Mouse (Mus musculus): Measurements from ENCODE around the gene Popdc3.
"Not testable (repeated sequence)": the region's sequence is repeated elsewhere in the genome, so short reads cannot be mapped to it uniquely, and the experiment has no call there.

Gene Popdc3

DNA sequence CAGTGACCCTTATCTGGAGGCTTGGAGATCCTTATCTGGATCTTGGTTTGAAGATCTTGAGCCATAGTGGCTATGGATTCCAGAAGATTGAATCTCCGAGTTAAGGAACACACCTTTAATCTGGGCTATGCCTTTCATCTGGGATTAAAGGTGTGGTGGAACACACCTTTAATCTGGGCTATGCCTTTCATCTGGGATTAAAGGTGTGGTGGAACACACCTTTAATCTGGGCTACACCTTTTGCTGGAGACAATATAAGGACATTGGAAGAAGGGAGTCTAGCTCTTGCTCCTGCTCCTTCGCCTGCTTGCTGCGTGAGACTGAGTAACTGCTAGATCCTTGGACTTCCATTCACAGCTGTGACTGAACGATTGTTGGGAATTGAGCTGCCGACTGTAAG, at the start of gene Popdc3:
Gene Popdc3, plus strand, starts transcription at position 301 of the 400 bp plus-strand sequence.
- DNase-seq (ENCODE audit: low spot score in 2 of 2) = not testable (repeated sequence)

DNA sequence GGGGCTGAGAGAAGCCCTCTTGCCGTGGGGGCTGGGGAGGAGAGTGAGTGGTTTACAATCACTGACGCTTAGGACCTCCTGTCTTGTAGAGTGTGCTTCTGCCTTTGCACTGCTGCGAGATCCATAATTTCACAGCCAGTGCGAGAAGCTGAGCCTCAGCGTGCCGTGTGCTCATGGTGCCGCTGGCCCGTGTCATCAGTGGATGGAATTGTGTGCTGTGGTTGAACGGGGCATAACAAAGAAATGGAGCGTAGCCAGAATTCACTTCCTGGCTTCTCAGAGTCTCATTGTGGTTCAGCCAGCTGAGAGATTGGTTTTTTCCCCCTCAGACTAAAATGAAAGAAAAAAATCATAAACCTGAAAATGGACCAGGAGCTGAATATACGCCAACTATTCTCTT, 48.8 kb upstream of the Popdc3 start:
- no peak for DNase-seq (ENCODE audit: low spot score in 2 of 2)

DNA sequence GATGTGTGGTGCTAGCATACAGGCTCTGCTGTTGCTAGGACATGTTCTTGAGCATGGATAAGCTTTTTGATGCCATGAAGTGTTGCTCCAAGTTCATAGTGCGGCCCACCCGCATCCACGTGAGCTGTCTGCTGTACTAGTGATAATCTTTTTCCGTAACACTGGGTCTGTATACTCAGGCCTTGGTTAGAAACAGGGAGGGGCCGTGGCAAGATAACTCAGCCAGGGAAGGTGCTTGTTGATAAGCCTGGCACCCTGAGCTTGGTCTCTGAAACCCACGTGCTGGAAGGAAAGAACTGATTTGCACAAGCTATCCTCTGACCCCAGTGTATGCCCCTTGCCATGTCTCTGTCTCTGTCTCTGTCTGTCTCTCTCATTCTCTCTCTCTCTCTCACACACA, 47.9 kb upstream of the Popdc3 start:
- DNase-seq (ENCODE audit: low spot score in 2 of 2) = no peak

DNA sequence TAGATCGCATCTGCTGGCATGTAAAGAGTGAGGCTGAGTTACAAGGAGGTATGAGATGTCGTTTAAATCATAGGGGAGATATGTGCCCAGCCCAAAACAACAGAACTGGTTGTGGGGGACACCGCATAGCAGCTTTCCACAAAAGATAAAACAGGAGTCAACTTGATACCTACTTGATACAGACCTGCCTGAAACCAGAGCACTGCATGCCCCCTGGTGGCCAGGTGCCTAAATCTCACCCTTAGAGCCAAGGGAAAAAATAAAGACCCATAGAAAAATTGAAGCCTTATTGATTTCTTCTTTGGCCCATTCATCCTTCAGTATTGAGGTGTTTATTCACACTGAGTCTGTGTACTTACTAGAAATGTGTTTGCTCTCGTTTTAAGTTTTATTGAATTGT, 45.5 kb upstream of the Popdc3 start:
- DNase-seq (ENCODE audit: low spot score in 2 of 2) = no peak

DNA sequence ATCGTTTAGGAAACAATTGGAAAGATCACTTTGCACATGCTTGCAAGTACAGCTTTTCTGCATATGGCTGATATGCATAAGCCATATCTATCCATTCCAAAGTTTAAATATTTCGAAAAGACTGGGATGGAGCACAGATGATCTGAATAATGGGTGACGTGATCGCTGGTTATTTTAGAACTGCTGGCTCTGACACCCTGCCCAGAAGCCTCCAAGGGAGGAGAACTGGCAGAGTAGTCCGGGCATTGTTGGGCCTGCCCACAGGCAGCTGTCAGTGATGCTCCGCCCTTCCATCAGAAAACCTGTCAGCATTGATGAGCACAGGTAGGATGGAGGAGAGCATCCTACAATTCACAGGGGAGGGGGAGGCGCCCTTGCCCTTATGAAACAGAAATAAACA, 41.1 kb upstream of the Popdc3 start:
- peak; percentile 32 to 43 for DNase-seq (ENCODE audit: low spot score in 2 of 2)

DNA sequence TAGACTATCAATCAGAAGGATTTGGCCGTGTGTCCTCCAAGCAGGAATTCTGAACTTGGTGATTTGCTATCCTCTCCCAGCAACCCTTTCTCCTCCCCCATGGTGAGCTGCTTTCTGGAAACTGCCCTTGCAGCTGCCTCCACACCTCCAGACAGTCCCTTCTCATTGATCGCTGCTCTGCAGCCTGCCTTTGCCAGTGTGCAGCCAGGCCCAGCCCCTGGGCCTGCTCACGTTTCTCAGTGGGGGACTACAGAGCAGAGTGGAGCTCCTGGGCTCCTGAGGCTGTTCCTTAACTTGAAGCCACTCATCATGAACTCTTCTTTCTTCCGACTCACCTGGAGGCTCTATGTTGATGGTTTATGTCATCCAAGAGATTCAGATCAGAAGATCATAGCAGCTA, 38.0 kb upstream of the Popdc3 start:
- DNase-seq (ENCODE audit: low spot score in 2 of 2) = no peak

DNA sequence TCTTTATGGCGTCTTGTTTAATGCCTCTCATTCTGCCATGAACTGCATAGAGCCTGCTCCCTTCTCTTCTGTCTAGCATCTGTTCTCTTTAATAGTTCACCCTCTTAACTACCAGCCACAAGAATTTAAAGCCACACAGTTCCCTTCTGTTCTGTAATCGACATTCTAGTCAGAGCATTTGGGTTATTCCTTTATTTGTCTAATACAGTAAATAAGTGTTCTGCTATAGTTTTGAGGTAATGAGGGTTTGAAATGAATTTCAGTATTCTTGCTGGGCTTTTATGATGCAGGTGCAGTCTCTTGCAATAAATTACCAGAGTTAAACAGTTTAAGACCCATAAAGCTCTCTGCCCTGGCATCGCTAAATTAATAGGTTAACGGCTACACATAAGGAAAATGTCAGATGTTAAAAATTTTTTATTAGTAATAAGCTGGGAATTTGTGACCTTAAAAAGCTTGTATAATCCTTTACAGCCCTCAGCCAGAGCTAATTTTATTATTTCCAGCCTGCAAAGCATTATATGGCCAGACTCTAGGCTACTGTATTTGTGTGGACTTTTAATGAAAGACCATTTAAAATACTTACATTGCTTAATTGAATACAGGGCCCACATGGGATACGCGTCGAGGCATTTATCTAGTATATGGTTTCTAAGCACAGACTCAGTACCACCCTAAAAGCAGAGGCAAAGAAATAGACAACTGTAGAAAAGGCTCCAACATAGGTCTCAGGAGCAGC, 37.3 kb upstream of the Popdc3 start:
- DNase-seq (ENCODE audit: low spot score in 2 of 2) = no peak

DNA sequence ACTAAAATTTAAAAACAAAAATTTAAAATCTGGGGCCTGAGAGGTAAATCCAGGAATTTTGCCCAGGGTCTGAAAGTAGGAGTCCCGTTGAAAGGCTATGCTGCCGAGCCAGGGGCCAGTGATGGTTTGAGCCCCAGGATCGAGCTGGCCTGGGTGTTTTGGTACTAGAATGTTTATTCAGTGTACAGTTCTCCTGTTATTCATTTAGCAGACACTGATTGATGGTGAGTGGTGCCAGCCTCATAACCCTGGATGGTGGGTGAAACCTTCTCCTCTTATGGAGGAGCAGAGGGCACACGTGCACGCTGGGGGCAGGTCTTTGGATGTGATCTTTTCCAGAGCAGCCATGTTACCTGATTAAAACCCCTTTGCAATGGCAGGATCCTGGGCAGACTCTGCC, 35.5 kb upstream of the Popdc3 start:
- no peak for DNase-seq (ENCODE audit: low spot score in 2 of 2)

DNA sequence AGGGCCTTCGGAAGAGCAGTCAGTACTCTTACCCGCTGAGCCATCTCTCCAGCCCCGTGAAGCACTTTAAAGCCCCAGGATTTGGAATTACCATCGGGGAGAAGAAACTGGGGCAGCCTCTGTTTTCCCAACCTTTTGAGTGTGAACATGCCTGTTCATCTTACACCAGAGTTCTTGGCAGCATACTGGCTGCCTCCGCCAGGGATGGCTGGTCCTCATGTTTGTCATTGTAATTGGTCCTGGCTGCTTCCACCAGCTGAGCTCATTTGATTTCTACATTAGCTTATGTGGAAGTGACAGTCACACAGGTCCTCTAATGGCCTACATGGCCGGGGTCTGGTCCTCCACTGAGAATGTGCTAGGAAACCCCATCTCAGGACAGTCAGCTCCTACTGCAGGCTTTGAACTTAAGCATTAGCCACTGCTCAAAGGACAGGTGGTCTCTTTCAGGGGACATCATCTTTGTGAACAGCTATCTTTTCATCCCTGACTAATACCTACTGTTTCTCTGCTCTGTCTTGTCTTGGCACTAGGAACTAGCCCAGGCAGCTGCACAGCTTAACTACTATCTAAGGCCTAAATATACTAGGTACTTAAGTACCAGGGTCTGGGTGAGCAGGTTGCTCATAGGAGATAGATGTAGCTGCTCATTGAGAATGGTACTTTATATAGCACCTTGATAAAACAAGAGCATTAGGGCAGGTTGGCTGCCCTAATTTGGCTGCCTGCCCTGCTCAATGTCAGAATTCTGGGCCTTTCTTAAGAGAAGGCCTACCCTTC, 33.7 kb upstream of the Popdc3 start:
- DNase-seq (ENCODE audit: low spot score in 2 of 2) = no peak

DNA sequence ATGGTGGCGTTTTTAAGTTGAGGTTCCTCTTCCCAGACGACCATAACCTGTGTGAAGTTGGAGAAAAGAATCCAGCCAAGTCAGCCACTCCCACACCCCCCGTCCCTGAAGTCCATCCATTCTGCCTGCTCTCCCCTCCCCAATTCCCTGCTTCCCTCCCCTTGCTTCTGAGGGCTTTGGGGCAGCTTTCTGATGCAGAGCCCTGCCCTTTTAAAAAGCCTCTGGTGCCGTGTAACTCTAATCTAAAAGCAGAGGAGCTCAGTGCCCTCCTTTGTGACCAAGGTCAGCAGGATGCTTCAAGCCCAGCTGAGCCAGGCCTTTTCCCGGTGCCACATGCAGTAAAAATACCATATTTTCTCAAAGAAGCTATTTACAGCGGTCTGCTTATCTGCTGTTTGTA, 31.1 kb upstream of the Popdc3 start:
- no peak for DNase-seq (ENCODE audit: low spot score in 2 of 2)

DNA sequence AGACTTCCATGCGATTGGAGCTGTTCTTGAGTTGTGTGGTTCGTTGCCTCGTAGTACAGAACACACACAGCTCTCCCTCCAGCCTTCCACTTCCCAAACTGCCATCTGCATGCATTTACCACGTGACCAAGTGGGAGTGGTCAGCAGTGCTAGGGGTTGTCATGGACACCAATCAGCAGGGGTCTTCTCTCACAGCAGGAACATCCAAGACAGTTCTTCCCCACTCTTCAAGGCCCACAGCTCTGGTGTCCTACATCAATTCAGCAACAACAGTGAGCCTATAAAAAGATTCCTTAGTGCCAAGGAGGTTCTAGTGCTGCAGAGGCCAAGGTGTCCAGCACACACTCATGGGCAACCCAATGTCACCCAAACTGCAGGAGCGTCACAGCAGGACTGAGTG, 26.8 kb upstream of the Popdc3 start:
- DNase-seq (ENCODE audit: low spot score in 2 of 2) = no peak

DNA sequence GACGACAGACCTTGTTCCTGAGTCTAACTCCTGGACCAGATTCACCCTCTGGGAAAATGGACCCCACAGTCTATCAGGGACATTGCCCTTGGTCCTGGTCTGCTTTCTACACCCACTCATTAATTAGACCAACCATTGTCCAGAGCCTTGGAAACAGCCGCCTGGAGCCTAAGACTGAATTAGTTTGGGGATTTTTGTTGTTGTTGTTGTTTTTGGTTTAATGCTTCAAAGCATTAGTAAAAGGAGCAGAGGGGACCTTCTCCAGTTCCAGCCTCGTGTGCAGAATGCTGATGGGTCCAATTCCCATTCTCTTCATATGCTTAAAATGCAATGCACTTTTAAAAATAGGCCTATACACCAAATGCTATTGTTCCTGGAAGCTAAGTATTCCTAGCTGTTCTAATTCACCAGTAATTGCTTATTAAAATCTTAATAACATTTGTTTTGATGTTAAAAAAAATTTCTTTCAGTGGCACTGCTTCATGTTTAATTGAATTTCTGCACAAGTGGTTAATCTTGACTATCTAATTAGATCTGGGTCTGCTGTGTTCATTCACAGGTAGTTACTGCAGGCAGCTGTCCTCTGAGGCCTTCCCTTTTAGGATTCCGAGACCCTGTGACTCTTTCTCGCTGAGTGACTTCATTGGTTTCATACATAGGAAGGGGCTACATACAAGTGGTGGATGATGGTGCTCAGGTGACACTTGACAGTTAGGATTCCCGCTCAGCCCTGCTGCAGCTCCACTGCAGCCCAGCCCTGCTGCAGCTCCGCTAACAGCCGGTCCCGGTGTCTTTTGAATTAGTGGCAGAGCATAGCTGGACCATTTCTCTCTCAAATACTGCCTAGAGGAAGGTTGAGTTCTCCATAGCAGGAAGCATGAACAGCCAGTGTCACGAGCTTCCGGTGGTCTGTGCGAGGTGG, 25.9 kb upstream of the Popdc3 start:
- DNase-seq (ENCODE audit: low spot score in 2 of 2) = no peak

DNA sequence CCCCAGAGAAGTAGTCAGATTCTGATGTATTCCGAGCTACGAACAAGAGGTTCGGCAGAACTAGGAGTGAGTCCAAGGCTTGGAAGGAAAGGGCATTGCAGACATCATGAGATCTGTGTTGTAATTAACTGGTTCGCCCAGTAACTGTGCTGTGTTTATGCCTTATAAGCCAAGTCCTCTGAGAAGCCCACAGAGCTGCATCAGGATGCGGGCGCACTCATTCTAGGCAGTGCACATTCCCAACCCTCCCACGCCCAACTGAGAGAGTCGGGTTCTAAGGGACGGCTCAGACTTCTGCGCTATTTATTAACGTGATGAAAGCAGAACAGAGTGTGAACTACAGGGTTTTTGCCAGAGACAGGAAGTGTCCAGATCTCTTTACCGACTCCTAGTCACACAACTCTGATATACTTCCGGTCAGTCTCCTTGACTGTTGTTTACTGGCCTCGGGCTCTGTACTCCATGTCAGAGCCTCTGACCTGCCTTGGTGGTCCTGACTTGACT, 23.3 kb upstream of the Popdc3 start:
- DNase-seq (ENCODE audit: low spot score in 2 of 2) = no peak

DNA sequence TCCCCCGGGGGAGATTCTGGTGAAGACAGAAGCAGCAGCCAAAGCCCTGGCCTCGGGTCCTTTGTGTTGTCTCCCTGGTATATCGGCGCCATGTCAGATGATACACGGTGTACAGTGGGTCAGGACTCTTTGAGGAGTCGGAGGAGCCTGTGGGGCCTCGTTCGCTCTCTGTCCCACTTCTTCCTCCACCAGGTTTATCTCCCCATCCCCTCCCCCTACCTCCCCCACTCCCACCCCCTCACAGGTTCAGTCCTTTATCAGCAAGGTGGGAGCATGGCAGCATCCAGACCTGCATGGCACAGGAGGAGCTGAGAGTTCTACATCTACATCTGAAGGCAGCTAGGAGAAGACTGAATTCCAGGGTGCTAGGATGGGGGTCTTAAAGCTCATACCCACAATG, 12.0 kb upstream of the Popdc3 start:
- no peak for DNase-seq (ENCODE audit: low spot score in 2 of 2)

DNA sequence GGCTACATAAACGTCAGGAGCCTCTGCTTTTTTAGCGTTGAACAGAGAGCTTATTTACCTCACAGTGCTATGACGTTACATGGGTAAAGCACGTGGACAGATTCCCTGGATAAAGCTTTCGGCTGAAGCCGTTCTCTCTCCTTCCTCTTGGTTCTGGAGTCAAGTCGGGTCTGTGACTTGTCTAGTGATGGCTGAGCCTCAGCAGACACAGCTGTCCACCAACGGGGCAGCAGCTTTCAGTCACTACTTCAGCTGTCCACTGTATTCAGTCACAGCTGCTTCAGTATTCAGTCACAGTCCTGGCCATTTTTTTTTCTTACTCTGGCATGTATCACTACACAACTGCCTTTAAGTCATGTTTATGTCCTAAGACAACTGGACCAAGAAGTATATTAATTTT, 4.0 kb upstream of the Popdc3 start:
- DNase-seq (ENCODE audit: low spot score in 2 of 2) = no peak

DNA sequence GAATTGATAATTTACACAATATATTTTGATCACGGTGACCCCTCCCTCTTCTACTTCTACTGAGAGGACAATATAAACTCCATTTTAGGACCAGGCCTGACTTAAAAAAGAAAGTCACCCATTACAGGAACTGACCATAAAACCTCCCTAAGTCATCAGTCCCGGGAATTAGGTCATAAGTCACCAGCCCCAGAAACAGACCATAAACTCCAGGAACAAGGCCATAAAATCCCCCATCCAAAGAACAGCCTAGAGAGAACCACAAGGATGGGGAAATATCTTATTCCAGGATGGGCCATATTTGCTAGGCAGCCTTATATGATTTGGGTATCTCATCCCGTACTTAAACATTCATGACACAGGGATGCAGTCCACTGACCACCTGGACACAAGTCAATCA, 3.6 kb upstream of the Popdc3 start:
- no peak for DNase-seq (ENCODE audit: low spot score in 2 of 2)

DNA sequence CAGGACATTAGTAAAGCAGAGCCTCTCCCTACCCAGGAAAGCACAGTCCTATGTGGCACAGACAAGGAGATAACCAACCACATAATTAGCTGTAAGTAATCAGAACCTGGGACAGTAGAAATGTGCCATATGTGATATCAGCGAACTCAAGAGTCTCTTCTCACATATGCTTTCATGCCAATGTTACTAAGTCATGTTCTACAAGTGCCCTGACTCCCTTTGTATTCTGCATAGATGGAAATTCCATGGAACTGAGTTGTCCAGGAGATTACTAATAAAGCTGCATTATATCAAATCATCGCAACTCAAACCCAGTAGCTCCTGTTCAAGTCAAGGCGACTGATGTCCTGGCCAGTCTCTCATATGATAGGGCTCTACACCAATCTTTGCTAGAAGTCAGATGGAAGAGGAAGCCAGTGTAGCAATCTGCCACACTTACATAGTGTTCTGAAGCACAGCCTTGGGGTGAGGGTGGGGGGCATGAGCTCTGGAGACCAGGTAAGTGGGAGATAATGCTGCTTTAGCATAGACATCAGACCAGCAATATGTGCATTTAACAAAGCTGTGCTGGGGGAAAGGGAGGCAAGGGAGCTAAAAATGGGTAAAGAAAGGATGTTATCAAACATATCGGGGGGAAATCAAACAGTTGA, 2.9 kb downstream of the Popdc3 start:
- no peak for DNase-seq (ENCODE audit: low spot score in 2 of 2)

DNA sequence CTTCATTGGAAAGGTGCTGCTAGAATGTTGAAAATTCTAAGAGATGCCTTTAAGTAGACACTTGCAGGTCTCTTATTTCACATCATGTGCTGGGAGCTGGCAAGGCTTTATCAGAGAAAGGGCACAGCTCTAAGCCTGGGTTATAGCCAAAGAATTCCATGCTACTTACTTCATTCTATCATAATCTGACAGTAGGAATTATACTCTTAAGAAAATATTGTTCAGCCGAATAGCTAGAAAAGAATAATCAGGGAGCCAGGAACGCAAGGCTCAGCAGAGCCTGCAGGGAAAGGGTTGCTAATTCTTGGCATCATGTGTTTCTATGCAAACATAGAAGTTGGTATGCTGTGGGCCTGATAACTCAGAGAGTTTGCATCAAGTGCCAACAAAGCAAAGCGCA, 3.4 kb downstream of the Popdc3 start:
- no peak for DNase-seq (ENCODE audit: low spot score in 2 of 2)

DNA sequence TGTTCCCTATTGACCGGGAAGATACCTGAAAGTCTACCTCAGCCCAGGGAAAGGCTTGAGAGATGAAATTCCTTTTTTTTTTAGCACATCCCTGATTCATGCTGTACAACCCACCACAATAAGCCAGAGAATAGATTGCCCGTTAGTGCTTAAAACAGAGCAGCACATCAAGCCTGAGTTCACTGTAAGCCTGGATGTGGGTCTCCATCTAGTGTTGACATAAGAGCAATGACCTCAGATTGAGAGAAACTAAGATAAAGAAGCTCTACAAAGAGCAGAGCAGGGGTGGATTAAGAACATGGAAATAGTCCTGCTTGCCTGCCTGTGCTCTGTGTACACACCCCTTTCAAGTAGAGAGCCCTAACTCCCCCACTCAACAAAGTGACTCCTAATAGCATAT, 7.6 kb downstream of the Popdc3 start:
- DNase-seq (ENCODE audit: low spot score in 2 of 2) = no peak

DNA sequence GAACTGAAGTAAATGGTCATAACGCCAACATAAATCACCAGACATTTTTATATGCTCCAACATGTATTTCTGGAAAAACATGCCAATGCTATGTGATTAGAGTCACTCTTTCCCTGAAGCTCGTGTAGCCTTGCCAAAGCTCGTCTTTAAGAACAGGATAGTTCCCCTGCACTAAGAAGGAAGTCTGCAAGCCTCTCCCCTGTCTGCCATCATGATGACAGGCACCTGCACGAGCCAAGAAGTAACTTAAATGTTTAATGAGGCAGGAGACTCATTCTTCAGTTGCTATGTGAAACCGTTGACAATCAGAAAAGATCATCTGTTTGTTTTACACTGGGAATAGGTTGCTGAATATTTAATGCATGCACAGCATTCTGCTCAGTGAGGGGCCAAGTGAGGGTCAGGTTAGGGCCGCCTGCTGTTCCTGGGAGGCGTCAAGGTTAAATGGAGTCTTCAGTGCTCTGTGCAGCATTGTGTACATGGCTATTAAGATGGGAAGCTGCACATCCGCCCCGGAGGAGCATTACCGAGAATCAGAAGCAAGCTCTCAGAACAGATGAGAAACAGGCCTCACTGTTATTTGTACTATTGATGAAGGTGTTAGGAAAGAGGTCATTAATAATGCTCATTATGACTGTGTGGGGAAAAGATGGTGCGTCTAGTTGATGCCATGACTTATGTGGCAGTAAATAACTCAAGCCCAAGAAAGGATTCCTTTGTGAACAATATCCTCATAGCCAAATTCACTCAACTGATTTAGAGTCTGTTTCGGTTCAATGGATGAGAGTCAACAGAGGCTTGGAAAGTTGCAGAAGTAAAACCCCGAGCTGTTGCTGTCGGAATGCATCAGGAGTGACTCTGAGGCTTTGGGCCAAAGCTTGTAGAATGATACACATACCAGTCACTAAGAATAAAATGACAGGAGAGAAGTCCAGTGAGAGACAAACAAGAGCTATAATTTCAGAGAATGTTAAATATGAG, 15.7 kb downstream of the Popdc3 start:
- no peak for DNase-seq (ENCODE audit: low spot score in 2 of 2)
